Mouse (Mus musculus): ENCODE measurements around the gene Snapc2. TPM values are rescaled to one million over a fixed set of nuclear protein-coding genes. Genes with fewer than 3 reads are reported as not detected.
"Not testable (repeated sequence)": the region's sequence is repeated elsewhere in the genome, so short reads cannot be mapped to it uniquely, and the experiment has no call there.

Snapc2 gene
- polyA plus RNA-seq, 1 experiment = 50.9 TPM

GRCm38 (mm10) chr8:4237814-4238433 is 15.0 kb upstream of the Snapc2 start:
- DNase-seq (ENCODE audit: low spot score) = no peak

GRCm38 (mm10) chr8:4238434-4239192 is 14.3 kb upstream of the Snapc2 start, which contains the start of the genes Map2k7 and Gm49320:
TSS of gene Map2k7 (plus strand) at chr8:4238740.
TSS of gene Gm49320 (plus strand) at chr8:4238865.
- DNase-seq (ENCODE audit: low spot score) = peak; percentile 100

DNA sequence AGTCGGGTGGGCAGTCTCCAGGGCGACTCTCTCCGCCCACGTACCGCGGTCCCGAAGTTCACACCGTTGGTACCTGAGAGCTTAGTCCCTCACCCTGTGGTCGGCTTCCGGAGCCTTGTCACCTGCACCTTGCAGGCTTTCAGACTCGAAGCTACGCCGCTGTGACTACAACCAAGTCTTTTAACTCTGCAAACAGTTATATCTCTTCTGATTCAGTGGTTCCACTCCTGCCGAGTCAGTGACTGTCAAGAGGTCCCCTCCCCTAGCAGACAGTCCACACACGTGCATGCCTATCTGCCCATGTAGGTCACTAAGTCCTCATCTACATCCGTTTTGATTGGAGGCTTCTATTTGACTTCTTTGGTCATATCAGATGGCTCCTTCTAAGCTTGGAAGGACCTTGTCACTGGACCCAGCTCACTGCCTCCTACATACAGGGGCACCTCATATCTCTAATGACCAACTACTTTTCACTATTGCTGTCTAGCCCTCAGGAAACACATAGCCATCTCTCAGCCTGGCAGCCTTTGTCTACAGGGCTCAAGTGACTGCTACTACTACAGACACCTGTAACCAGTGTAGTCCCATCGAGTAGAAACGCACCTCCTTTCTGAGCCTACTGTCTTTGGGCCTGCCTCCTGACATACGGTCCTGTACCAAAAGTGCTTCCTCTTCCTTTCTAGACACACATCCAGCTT is 13.5 kb upstream of the Snapc2 start:
- no peak for DNase-seq (ENCODE audit: low spot score)

DNA sequence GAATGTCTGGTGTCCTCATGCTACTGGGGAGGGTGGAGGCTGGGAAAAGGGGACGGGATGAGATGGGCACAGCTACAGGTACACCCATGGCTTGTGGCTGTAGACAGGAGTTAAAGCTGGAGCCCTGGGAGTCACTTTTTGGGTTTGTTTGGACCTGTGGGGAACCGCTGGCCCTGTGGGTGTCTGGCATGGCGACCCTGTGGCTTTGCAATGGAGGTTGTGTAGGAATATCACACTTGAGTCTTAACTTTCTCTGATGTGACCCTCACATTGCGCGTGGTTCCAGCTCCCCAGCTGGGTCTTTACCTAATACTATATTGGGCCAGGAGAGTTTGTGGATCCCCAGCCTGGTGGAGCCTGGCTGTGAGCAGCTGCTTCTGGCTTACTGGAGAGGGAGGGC is 7.8 kb upstream of the Snapc2 start:
- no peak for DNase-seq (ENCODE audit: low spot score)

- DNase-seq (ENCODE audit: low spot score) = peak; percentile 20
These were observed 7.1 kb upstream of the Snapc2 start for GRCm38 (mm10) chr8:4245737-4246136.

DNA sequence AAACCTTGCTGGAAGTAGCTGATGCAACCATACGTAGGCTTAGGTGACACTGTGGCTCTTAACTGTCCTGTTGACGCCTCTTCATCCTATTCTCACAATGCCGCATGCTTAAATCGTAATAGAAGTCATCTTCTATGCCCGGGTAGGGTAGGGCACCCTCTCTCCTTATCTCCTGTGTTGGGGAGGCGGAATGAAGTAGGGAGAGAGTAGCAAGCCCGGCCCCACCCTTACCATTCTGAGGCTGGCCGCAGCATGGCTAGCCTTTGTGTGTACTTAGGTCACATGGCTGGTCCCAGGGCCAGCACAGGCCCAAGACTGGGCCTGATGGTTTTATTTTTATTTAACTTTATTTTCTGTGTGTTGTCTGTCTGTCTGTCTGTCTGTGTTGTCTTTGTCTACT is 5.6 kb upstream of the Snapc2 start:
- DNase-seq (ENCODE audit: low spot score) = no peak

- DNase-seq (ENCODE audit: low spot score) = no peak
These were observed 4.8 kb upstream of the Snapc2 start, which contains the start of gene Tgfbr3l for GRCm38 (mm10) chr8:4247951-4248540. TSS of gene Tgfbr3l (plus strand) at chr8:4248214.

DNA sequence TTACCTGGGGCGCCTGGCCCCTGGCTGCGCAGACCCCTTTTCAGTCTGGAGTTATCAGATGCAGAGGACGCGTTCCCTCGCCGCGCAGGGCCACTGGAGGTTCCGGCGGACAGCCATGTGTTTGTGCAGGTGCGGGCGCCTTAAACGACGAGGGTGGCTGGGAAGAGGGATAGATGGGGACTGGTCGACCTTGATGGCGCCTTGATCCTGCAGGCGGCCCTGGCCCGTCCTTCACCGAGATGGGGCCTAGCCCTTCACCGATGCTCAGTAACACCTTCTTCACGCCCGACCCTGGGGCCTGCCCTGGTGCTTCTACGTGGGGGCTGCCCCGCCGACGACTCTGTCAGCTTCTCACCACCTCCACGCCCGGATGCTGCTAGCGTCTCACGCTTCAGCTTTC is 3.7 kb upstream of the Snapc2 start:
- no peak for DNase-seq (ENCODE audit: low spot score)

- peak; percentile 64 for DNase-seq (ENCODE audit: low spot score)
These were observed 2.4 kb upstream of the Snapc2 start for GRCm38 (mm10) chr8:4250306-4250970.

GRCm38 (mm10) chr8:4252116-4252760 is 642 bp upstream of the Snapc2 start:
- DNase-seq (ENCODE audit: low spot score) = no peak

GRCm38 (mm10) chr8:4254001-4254400 is 1.1 kb downstream of the Snapc2 start:
- DNase-seq (ENCODE audit: low spot score) = no peak

DNA sequence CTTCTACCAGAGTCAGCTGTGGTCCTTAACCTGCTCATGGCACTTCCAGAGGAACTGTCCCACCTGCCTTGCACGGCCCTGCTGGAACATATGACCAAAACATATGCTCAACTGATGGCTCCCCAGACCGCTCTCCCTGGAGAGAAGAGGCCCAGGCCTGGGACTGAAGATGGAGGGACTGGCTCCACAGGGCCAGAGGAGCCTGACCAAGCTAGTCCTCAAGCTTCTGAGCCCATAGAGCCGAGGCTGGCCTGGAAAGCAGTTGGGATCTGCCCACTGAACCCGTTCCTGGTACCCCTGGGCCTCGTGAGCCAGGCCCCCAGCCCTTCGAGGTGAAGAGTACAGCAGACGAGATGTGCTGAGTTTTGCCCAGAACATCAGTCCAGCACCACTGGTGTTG is 2.6 kb downstream of the Snapc2 start:
- DNase-seq (ENCODE audit: low spot score) = not testable (repeated sequence)

DNA sequence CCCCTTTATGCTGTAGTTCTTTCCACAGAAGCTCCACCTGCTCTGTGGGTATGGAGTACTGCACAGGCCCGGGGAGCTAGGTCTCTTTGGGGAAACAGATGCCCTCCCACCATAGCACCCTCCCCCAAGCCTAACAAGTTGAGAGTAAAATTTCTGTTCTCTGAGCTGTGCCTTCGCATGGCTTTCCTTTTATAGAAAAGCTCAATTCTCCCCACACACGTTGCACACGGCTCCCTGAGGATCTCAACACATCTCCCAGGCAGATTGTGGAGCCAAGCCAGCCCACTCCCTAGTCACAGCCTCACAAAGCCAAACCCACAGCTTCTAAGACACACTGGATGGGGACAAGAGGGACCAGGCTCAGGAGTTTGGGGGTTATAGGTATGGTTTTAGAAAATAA is 4.0 kb downstream of the Snapc2 start:
- DNase-seq (ENCODE audit: low spot score) = no peak

DNA sequence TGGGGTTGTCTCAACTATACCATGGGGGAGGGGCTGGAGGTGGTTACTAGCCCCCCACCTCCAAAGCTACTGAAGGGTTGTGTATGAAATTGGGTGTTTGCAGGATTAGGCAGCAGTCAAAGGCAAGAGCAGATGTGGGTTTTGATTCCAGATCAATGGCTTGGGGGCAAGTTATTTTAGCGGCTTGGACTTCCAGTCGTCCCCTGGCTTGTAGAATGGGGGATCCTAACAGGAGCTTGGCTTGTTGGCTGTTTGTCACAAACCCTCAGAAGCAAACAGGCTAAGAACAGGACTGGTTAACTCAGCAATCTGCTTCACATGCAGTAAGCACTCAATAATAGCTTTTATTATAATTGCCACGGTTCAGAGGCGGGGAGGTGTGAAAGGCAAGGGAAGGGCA is 4.5 kb downstream of the Snapc2 start:
- DNase-seq (ENCODE audit: low spot score) = no peak

GRCm38 (mm10) chr8:4258233-4258632 is 5.4 kb downstream of the Snapc2 start:
- peak; percentile 72 for DNase-seq (ENCODE audit: low spot score)

- no peak for DNase-seq (ENCODE audit: low spot score)
These were observed 5.8 kb downstream of the Snapc2 start for GRCm38 (mm10) chr8:4258678-4259077.

GRCm38 (mm10) chr8:4259125-4259804 is 6.4 kb downstream of the Snapc2 start, which contains the start of gene Ctxn1:
TSS of gene Ctxn1 (minus strand) at chr8:4259274.
- peak; percentile 85 for DNase-seq (ENCODE audit: low spot score)

DNA sequence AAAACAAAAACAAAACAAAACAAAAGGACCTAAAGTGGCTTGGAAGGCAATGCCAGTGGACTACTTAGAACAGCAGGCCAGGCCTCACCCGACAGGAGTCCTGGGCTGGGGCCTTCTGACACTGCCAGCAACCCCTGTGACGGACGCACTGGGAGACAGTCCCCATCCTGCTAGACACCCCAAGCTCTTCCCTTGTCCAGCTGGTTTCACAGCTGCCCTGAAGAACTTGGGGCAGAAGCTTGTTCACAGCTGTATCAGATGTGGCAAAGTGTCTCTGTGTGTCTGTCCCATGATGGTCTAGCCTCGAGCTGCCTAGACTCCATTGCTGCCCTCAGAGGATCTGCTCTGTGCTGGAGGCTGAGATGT is 6.9 kb downstream of the Snapc2 start:
- DNase-seq (ENCODE audit: low spot score) = no peak

DNA sequence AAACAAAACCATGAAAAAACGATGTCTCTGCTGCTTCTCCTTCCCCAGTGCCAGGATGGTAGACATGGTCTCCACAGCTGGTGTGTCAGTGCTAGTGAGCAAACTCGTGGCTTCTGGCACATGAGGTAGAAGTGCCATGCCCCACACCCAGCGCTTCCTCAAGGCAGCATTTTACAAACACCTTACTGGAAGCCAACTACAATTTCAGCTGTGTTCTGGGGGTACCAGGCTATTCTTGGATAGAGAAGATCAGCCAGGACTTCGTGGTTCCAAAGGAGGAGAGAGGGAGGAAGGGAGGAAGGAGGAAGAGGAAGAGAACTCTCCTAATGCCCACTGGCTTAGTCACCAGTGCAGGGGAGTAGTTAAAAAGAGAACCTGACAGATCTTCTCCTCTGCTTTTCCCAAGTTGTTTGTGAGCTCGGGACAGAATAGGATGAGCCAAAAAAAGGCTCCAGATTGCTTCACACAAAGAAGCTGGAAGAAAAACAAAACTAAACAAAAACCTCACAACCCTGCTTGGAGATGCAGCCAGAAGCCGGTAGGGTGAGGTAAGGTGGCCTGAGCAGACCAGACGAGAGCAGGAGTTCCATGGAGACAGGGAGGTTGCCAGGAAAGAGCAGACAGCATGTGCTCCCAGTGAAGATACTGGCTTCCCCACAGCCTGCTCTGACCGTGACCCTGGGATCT is 10.4 kb downstream of the Snapc2 start:
- DNase-seq (ENCODE audit: low spot score) = no peak

All from urinary bladder, adult 2 months (tissue).